Mouse (Mus musculus): ENCODE measurements around the gene Dlg2. TPM values are rescaled to one million over a fixed set of nuclear protein-coding genes. Genes with fewer than 3 reads are reported as not detected.

Gene Dlg2
- polyA plus RNA-seq, 1 experiment from 2014 or later, result 0.51 TPM

DNA sequence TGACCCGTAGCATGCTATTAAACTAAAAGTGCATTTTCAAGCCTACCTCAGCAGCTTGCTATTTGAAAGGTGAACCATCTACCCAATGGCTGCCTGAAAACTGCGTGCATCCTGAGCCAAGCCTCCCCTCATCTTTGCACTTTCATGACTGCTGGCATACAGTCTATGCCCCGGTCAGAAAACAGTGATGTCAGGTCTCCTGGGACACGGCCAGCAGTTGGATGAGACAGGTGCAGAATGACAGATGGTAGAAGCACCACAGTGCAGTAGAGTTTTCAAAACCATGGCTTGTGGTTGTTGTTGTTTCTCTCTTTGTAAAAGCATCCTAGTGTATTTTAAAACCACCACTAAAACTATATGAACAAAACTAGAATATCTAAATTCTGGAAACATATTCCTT, 1719.5 kb downstream of the Dlg2 start:
- Histone ChIP-seq H3K4me2 (ENCODE audit: low read depth, low read length) (no peak overlapping the region), H3K4me1 (ENCODE audit: control insufficient read depth, low read depth, low read length) (no peaks in the 10 kb centered on the region), H3K27me3 (ENCODE audit: control insufficient read depth, insufficient read depth, low read depth, low read length) (no peaks in the 10 kb centered on the region), H3K27ac (ENCODE audit: low read length) (no peak overlapping the region), H3K9ac (ENCODE audit: low read depth, low read length) (no peak overlapping the region), H3K9me3 (replicated peaks; ENCODE audit: control insufficient read depth, low read length) (no peaks in the 10 kb centered on the region), H3K4me3 (ENCODE audit: low read depth, low read length) (no peak overlapping the region), H3K36me3 (ENCODE audit: control insufficient read depth, insufficient read depth) (no peaks in the 10 kb centered on the region)
- 59% methylated on average over 4 of the region's 4 CpGs for whole genome bisulfite sequencing (ENCODE audit: insufficient replicate concordance)
- no peak for ATAC-seq (ENCODE audit: low read depth)

DNA sequence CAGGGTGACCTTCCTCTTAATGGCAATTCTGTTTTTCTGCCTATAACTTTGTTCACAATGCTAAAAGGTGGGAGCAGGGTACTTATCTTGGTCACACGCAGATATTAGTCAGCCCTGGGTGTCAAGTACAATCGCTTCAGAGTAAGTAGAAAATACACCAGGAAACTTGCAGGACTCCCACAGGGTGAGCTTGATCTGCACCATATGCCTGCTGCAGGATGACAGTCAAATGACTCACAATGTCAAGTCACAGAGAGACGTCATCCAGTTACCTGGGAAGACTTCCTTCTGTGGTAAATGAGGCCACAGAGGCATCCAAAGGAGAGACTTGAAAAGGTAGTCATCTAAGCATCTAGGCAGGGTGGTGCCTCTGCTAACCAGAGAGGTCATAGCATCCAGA, 1721.1 kb downstream of the Dlg2 start:
- Histone ChIP-seq H3K4me3 (ENCODE audit: low read depth, low read length) (no peak overlapping the region), H3K27ac (ENCODE audit: low read length) (no peak overlapping the region), H3K27me3 (ENCODE audit: control insufficient read depth, insufficient read depth, low read depth, low read length) (no peaks in the 10 kb centered on the region), H3K4me1 (ENCODE audit: control insufficient read depth, low read depth, low read length) (no peaks in the 10 kb centered on the region), H3K36me3 (ENCODE audit: control insufficient read depth, insufficient read depth) (no peaks in the 10 kb centered on the region), H3K9me3 (replicated peaks; ENCODE audit: control insufficient read depth, low read length) (no peaks in the 10 kb centered on the region), H3K4me2 (ENCODE audit: low read depth, low read length) (no peak overlapping the region), H3K9ac (ENCODE audit: low read depth, low read length) (no peak overlapping the region)
- ATAC-seq (ENCODE audit: low read depth), result no peak
- 49% methylated on average over 3 of the region's 3 CpGs for WGBS (ENCODE audit: insufficient replicate concordance)

- Histone ChIP-seq H3K9ac (ENCODE audit: low read depth, low read length) (no peak overlapping the region), H3K4me3 (ENCODE audit: low read depth, low read length) (no peak overlapping the region), H3K9me3 (replicated peaks; ENCODE audit: control insufficient read depth, low read length) (no peaks in the 10 kb centered on the region), H3K27me3 (ENCODE audit: control insufficient read depth, insufficient read depth, low read depth, low read length) (no peaks in the 10 kb centered on the region), H3K4me2 (ENCODE audit: low read depth, low read length) (no peak overlapping the region), H3K27ac (ENCODE audit: low read length) (no peak overlapping the region), H3K4me1 (ENCODE audit: control insufficient read depth, low read depth, low read length) (no peaks in the 10 kb centered on the region), H3K36me3 (ENCODE audit: control insufficient read depth, insufficient read depth) (no peaks in the 10 kb centered on the region)
- 0% methylated on average over 1 of the region's 1 CpGs for WGBS (ENCODE audit: insufficient replicate concordance)
- no peak for ATAC-seq (ENCODE audit: low read depth)
These were observed 1722.7 kb downstream of the Dlg2 start for GRCm38 (mm10) chr7:92199131-92199530.

- no peaks in the 10 kb centered on the region for H3K4me1 ChIP-seq (ENCODE audit: control insufficient read depth, low read depth, low read length)
- no peak overlapping the region for H3K9ac ChIP-seq (ENCODE audit: low read depth, low read length)
- H3K4me2 ChIP-seq (ENCODE audit: low read depth, low read length), result no peak overlapping the region
- H3K9me3 ChIP-seq (replicated peaks; ENCODE audit: control insufficient read depth, low read length), result no peaks in the 10 kb centered on the region
- no peak overlapping the region for H3K27ac ChIP-seq (ENCODE audit: low read length)
- no peaks in the 10 kb centered on the region for H3K27me3 ChIP-seq (ENCODE audit: control insufficient read depth, insufficient read depth, low read depth, low read length)
- 66% methylated on average over 5 of the region's 5 CpGs for WGBS (ENCODE audit: insufficient replicate concordance)
- ATAC-seq (ENCODE audit: low read depth), result no peak
- no peak overlapping the region for H3K4me3 ChIP-seq (ENCODE audit: low read depth, low read length)
- H3K36me3 ChIP-seq (ENCODE audit: control insufficient read depth, insufficient read depth), result no peaks in the 10 kb centered on the region
These were observed 1734.2 kb downstream of the Dlg2 start for GRCm38 (mm10) chr7:92210701-92211100.

DNA sequence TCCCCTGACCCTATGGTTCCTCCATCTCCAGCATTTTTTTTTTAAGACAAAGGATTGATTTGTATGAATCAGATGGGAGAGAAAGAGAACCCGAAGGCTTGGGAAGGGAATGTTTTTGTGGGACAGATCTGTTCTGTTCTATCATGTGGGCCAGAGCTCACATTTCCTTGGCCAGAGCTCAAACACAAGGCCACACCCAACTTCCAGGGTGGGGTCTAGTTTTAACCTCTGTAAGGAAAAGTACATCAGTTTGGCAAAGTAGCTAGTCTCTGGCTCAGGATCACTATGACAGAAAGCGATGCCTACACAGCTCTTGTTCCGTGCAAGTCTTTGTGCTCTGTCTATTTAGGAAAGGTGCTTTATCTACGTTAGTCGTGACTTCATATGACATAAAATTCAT, 1737.3 kb downstream of the Dlg2 start:
- no peak overlapping the region for H3K4me3 ChIP-seq (ENCODE audit: low read depth, low read length)
- H3K9me3 ChIP-seq (replicated peaks; ENCODE audit: control insufficient read depth, low read length), result no peaks in the 10 kb centered on the region
- H3K4me1 ChIP-seq (ENCODE audit: control insufficient read depth, low read depth, low read length), result no peaks in the 10 kb centered on the region
- no peak overlapping the region for H3K9ac ChIP-seq (ENCODE audit: low read depth, low read length)
- no peak for ATAC-seq (ENCODE audit: low read depth)
- no peaks in the 10 kb centered on the region for H3K36me3 ChIP-seq (ENCODE audit: control insufficient read depth, insufficient read depth)
- no peaks in the 10 kb centered on the region for H3K27me3 ChIP-seq (ENCODE audit: control insufficient read depth, insufficient read depth, low read depth, low read length)
- H3K27ac ChIP-seq (ENCODE audit: low read length), result no peak overlapping the region
- no peak overlapping the region for H3K4me2 ChIP-seq (ENCODE audit: low read depth, low read length)
- WGBS (ENCODE audit: insufficient replicate concordance), result 64% methylated on average over 5 of the region's 5 CpGs

- Histone ChIP-seq H3K9me3 (replicated peaks; ENCODE audit: control insufficient read depth, low read length) (no peaks in the 10 kb centered on the region), H3K27ac (ENCODE audit: low read length) (no peak overlapping the region), H3K4me3 (ENCODE audit: low read depth, low read length) (no peak overlapping the region), H3K9ac (ENCODE audit: low read depth, low read length) (no peak overlapping the region), H3K4me1 (ENCODE audit: control insufficient read depth, low read depth, low read length) (no peaks in the 10 kb centered on the region), H3K36me3 (ENCODE audit: control insufficient read depth, insufficient read depth) (no peaks in the 10 kb centered on the region), H3K4me2 (ENCODE audit: low read depth, low read length) (no peak overlapping the region), H3K27me3 (ENCODE audit: control insufficient read depth, insufficient read depth, low read depth, low read length) (no peaks in the 10 kb centered on the region)
- ATAC-seq (ENCODE audit: low read depth), result no peak
These were observed 1741.7 kb downstream of the Dlg2 start for GRCm38 (mm10) chr7:92218171-92218570.

DNA sequence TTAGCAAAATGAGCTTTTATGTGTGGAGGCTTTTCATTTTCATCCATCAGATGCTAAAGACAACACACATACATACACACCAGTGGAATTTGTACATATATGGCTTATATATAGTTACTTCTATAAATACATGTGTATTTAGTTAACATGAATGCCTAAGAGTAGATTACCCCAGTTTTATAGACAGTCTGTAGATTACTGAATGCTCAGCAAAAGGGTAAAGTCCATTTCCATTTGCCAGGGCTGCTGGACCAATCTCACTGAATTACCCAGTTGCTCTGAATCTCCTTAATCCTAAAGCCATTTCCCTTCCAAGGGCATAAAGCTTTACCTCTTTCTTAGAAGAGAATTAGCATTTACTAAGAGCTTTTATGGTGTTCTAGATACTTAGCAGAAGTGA, 1744.1 kb downstream of the Dlg2 start:
- ATAC-seq (ENCODE audit: low read depth), result no peak
- Histone ChIP-seq H3K27me3 (ENCODE audit: control insufficient read depth, insufficient read depth, low read depth, low read length) (no peaks in the 10 kb centered on the region), H3K9me3 (replicated peaks; ENCODE audit: control insufficient read depth, low read length) (no peaks in the 10 kb centered on the region), H3K4me2 (ENCODE audit: low read depth, low read length) (no peak overlapping the region), H3K4me3 (ENCODE audit: low read depth, low read length) (no peak overlapping the region), H3K4me1 (ENCODE audit: control insufficient read depth, low read depth, low read length) (no peaks in the 10 kb centered on the region), H3K36me3 (ENCODE audit: control insufficient read depth, insufficient read depth) (no peaks in the 10 kb centered on the region), H3K9ac (ENCODE audit: low read depth, low read length) (no peak overlapping the region), H3K27ac (ENCODE audit: low read length) (no peak overlapping the region)

DNA sequence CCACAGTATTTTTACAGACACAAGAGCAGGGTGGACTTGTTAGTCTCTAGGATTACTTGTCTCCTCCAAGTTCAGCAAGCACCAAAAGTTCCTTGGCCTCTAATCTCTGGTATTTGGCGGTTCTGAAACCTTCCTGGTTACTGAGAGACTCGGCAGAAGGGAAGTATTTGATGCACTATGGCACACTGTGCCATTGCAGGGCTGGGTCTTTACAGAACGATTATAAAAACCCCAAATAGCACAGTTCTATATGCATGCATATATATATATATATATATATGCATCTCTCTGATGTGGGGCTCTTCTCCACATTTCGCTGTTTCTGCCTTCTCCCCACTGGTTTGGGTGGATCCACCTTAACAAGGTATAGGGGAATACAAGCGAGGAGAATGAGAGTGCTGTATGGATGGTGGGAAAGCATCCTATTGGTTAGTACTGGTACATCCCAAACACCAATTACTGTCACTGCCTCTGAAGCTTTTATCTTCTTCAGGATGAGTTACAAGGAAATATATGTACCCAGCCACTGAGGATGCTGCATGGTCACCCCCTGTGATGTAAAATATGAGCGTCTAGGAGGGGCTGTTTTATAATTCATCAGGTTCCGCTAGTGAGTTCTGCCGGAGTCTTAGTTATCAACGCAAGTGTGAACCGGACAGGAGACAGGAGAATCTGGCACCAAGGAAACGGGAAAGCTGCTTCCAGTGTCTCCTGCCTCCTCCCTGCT, 1758.2 kb downstream of the Dlg2 start:
- ATAC-seq (ENCODE audit: low read depth), result no peak
- no peak overlapping the region for H3K9ac ChIP-seq (ENCODE audit: low read depth, low read length)
- no peak overlapping the region for H3K27ac ChIP-seq (ENCODE audit: low read length)
- H3K4me2 ChIP-seq (ENCODE audit: low read depth, low read length), result no peak overlapping the region
- no peaks in the 10 kb centered on the region for H3K4me1 ChIP-seq (ENCODE audit: control insufficient read depth, low read depth, low read length)
- H3K4me3 ChIP-seq (ENCODE audit: low read depth, low read length), result no peak overlapping the region
- no peaks in the 10 kb centered on the region for H3K27me3 ChIP-seq (ENCODE audit: control insufficient read depth, insufficient read depth, low read depth, low read length)
- no peaks in the 10 kb centered on the region for H3K9me3 ChIP-seq (replicated peaks; ENCODE audit: control insufficient read depth, low read length)
- 66% methylated on average over 11 of the region's 11 CpGs for WGBS (ENCODE audit: insufficient replicate concordance)
- no peaks in the 10 kb centered on the region for H3K36me3 ChIP-seq (ENCODE audit: control insufficient read depth, insufficient read depth)

- Histone ChIP-seq H3K4me1 (ENCODE audit: control insufficient read depth, low read depth, low read length) (no peaks in the 10 kb centered on the region), H3K4me2 (ENCODE audit: low read depth, low read length) (no peak overlapping the region), H3K9me3 (replicated peaks; ENCODE audit: control insufficient read depth, low read length) (no peaks in the 10 kb centered on the region), H3K36me3 (ENCODE audit: control insufficient read depth, insufficient read depth) (no peaks in the 10 kb centered on the region), H3K9ac (ENCODE audit: low read depth, low read length) (no peak overlapping the region), H3K27ac (ENCODE audit: low read length) (no peak overlapping the region), H3K4me3 (ENCODE audit: low read depth, low read length) (no peak overlapping the region), H3K27me3 (ENCODE audit: control insufficient read depth, insufficient read depth, low read depth, low read length) (no peaks in the 10 kb centered on the region)
- WGBS (ENCODE audit: insufficient replicate concordance), result 70% methylated on average over 12 of the region's 12 CpGs
- ATAC-seq (ENCODE audit: low read depth), result no peak
These were observed 1759.1 kb downstream of the Dlg2 start for GRCm38 (mm10) chr7:92235541-92236031.

Measured in liver, embryonic 16.5 days (tissue).